Mouse (Mus musculus): Measurements from ENCODE around the gene Senp2.

DNA sequence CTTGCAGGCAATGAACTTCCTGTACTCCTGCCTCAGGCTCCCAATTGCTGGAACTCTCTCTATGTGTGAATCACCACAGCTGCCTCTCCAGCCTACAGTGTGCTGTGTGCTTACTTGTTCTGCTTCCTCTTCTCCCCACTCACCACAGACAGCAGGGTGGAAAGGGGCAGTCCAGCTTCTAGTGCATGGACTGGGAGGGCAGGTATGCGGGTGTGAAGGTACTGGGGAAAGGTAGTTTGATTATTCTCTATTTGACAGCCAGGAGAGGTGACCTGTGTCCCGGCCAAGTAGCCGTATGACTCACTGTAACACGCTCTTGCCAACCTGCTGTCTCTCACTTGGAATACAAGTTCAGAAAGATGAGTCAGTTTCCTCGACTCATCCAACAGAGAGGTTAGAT lies 11.2 kb upstream of the Senp2 start:
- TF ChIP-seq CTCF (conservative IDR thresholded peaks at IDR 0.05; ENCODE audit: insufficient read depth, insufficient read length, low read depth, low read length) (no peak), POLR2A (IDR thresholded peaks at IDR 0.05; ENCODE audit: low read depth, low read length) (no peak)
